Mouse (Mus musculus) CH12.LX (cell line): Measurements from ENCODE around the gene Fcgr1.

ENCODE experiments used
- CTCF ChIP-seq, 2 experiments: IDR thresholded peaks in 1 of 2; conservative IDR thresholded peaks in 1 of 2; 2 replicates each; pipeline ENCODE4 v1.5.1; 2011 to 2012; ENCODE audit warnings: low read depth in 2 of 2, low read length in 2 of 2, improper control_type of control experiment in 1 of 2, inconsistent platforms in 1 of 2, mild to moderate bottlenecking in 1 of 2, moderate library complexity in 1 of 2
- MEF2A ChIP-seq: IDR thresholded peaks from 2 replicates; pipeline ENCODE4 v1.6.1; 2014; ENCODE audit warnings: low read depth, mild to moderate bottlenecking, inconsistent platforms, low read length, improper control_type of control experiment, borderline replicate concordance
- MXI1 ChIP-seq: IDR thresholded peaks from 2 replicates; pipeline ENCODE4 v1.6.1; 2011; ENCODE audit warnings: mild to moderate bottlenecking, low read depth, low read length, improper control_type of control experiment
- POLR2A ChIP-seq: IDR thresholded peaks from 2 replicates; pipeline ENCODE4 v1.6.1; 2011; ENCODE audit warnings: low read depth, mild to moderate bottlenecking, improper control_type of control experiment, low read length
- SMC3 ChIP-seq: IDR thresholded peaks from 2 replicates; pipeline ENCODE4 v1.6.1; 2011; ENCODE audit warnings: low read depth, low read length, improper control_type of control experiment
- ZNF384 ChIP-seq: IDR thresholded peaks from 2 replicates; pipeline ENCODE4 v1.6.1; 2012; ENCODE audit warnings: low read depth, low read length, improper control_type of control experiment, inconsistent platforms

GRCm38 (mm10) chr3:96269511-96270474 is 24.0 kb downstream of the Fcgr1 start, which contains the start of gene Hist2h2bb:
- TF ChIP-seq ZNF384 (no peak), MXI1 (peak; percentile 67), CTCF (conservative IDR thresholded peaks at IDR 0.05 in 1 of 2, IDR thresholded peaks at IDR 0.05 in 1 of 2; ENCODE audit: low read depth in 2 of 2, low read length in 2 of 2) (no peak), POLR2A (peak; percentile 97), SMC3 (peak; percentile 2; the same call in 1 of the 2 replicates), MEF2A (peak; percentile 65; the same call in 1 of the 2 replicates)
